Mouse (Mus musculus): ENCODE measurements around the gene Polr3g.
"Not testable (repeated sequence)": the region's sequence is repeated elsewhere in the genome, so short reads cannot be mapped to it uniquely, and the experiment has no call there.

The Polr3g gene

GRCm38 (mm10) chr13:81628631-81629190 lies 82.1 kb downstream of the Polr3g start:
- DNase-seq = no peak

- not testable (repeated sequence) for DNase-seq
Observed at GRCm38 (mm10) chr13:81627861-81628260, 83.0 kb downstream of the Polr3g start.
